Mouse (Mus musculus) heart, embryonic 12.5 days (tissue): ENCODE data around the gene Dusp27. TPM values are rescaled to one million over a fixed set of nuclear protein-coding genes. Genes with fewer than 3 reads are reported as not detected.

Experiments
- ATAC-seq: fragments of 200-750 bp; cut with Nextera tagmentation; 2 replicates; pipeline ENCODE4 v1.8.0; 2017; ENCODE audit warnings: moderate TSS enrichment, moderate library complexity; ENCODE audit not compliant: insufficient number of reproducible peaks, low FRiP score
- H3K27ac ChIP-seq: fragments of 300-500 bp; sonication (generic); 2 replicates; pipeline ENCODE4 v1.5.1; 2016; ENCODE audit warnings: mild to moderate bottlenecking, moderate library complexity; ENCODE audit not compliant: poor library complexity, severe bottlenecking
- H3K27me3 ChIP-seq: fragments of 300-500 bp; sonication (generic); replicated peaks from 2 replicates; pipeline ENCODE4 v1.6.1; 2016; ENCODE audit warnings: mild to moderate bottlenecking, moderate library complexity
- H3K36me3 ChIP-seq: fragments of 300-500 bp; sonication (generic); 2 replicates; pipeline ENCODE4 v1.6.1; 2016; ENCODE audit warnings: mild to moderate bottlenecking, moderate library complexity
- H3K4me1 ChIP-seq: fragments of 300-500 bp; sonication (generic); replicated peaks from 2 replicates; pipeline ENCODE4 v1.6.1; 2016; ENCODE audit warnings: mild to moderate bottlenecking
- H3K4me2 ChIP-seq: fragments of 300-500 bp; sonication (generic); 2 replicates; pipeline ENCODE4 v1.6.1; 2016; ENCODE audit warnings: mild to moderate bottlenecking, moderate library complexity
- H3K4me3 ChIP-seq: fragments of 300-500 bp; sonication (generic); 2 replicates; pipeline ENCODE4 v1.5.1; 2016; ENCODE audit warnings: mild to moderate bottlenecking
- H3K9ac ChIP-seq: fragments of 300-500 bp; sonication (generic); 2 replicates; pipeline ENCODE4 v1.6.1; 2016; ENCODE audit warnings: mild to moderate bottlenecking, moderate library complexity
- H3K9me3 ChIP-seq: fragments of 300-500 bp; sonication (generic); replicated peaks from 2 replicates; pipeline ENCODE4 v1.6.1; 2016; ENCODE audit warnings: mild to moderate bottlenecking, moderate library complexity
- WGBS: fragments of 180-500 bp; shearing (Covaris S2); methylation state at CpG from one replicate; pipeline ENCODE4 v1.1.7; 2016; 5-methylcytosine and 5-hydroxymethylcytosine counted together
- polyA plus RNA-seq: library from polyadenylated mRNA; unstranded; fragments of >200 nt; fragmentation: Nextera tagmentation; extraction: Ambion mirVana; gene quantifications from 2 replicates; pipeline ENCODE4 v1.2.1, GENCODE M21; 2016

Gene Dusp27
- polyA plus RNA-seq = 65.9 and 68.8 TPM in 2 replicates

- H3K27ac ChIP-seq = peak within 1 kb of the TSS; percentile 99
- peak within 1 kb of the TSS; percentile 73 for H3K4me2 ChIP-seq
- H3K4me1 ChIP-seq = peaks cover 70% of the 10 kb centered on the region
- peaks cover 3% of the 10 kb centered on the region; the same call in 1 of the 2 replicates for H3K9me3 ChIP-seq
- no peaks in the 10 kb centered on the region for H3K27me3 ChIP-seq
- peaks cover 19% of the 10 kb centered on the region for H3K36me3 ChIP-seq
- peak within 1 kb of the TSS; percentile 84 for H3K9ac ChIP-seq
- WGBS = 11% methylated on average over 4 of the region's 4 CpGs
- ATAC-seq = peak; percentile 49; the same call in 1 of the 2 replicates
- H3K4me3 ChIP-seq = peak within 1 kb of the TSS; percentile 58
These were observed at the start of gene Dusp27 for GRCm38 (mm10) chr1:166127719-166128118. Gene Dusp27 (minus strand): TSS chr1:166127922.

- no peak overlapping the region for H3K27ac ChIP-seq
- H3K9ac ChIP-seq = no peak overlapping the region
- no peak overlapping the region for H3K4me3 ChIP-seq
- no peaks in the 10 kb centered on the region for H3K36me3 ChIP-seq
- no peaks in the 10 kb centered on the region for H3K9me3 ChIP-seq
- ATAC-seq = no peak
- H3K27me3 ChIP-seq = 0 out of 2 replicates have a peak, but pooled peaks cover 6% of the 10 kb centered on the region
- WGBS = 76% methylated on average over 9 of the region's 9 CpGs
- H3K4me1 ChIP-seq = no peaks in the 10 kb centered on the region
- no peak overlapping the region for H3K4me2 ChIP-seq
These were observed 45.9 kb upstream of the Dusp27 start for GRCm38 (mm10) chr1:166173621-166174020.

- Histone ChIP-seq H3K4me1 (no peaks in the 10 kb centered on the region), H3K36me3 (no peaks in the 10 kb centered on the region), H3K4me3 (no peak overlapping the region), H3K9ac (no peak overlapping the region), H3K27ac (no peak overlapping the region), H3K9me3 (no peaks in the 10 kb centered on the region), H3K27me3 (0 out of 2 replicates have a peak, but pooled peaks cover 6% of the 10 kb centered on the region), H3K4me2 (no peak overlapping the region)
- 82% methylated on average over 3 of the region's 3 CpGs for WGBS
- ATAC-seq = no peak
These were observed 45.3 kb upstream of the Dusp27 start for GRCm38 (mm10) chr1:166172992-166173391.

GRCm38 (mm10) chr1:166170852-166171251 is 43.1 kb upstream of the Dusp27 start:
- Histone ChIP-seq H3K36me3 (no peaks in the 10 kb centered on the region), H3K4me1 (no peaks in the 10 kb centered on the region), H3K27ac (no peak overlapping the region), H3K9me3 (no peaks in the 10 kb centered on the region), H3K9ac (no peak overlapping the region), H3K4me3 (no peak overlapping the region), H3K27me3 (0 out of 2 replicates have a peak, but pooled peaks cover 6% of the 10 kb centered on the region), H3K4me2 (no peak overlapping the region)
- ATAC-seq = no peak
- WGBS = 88% methylated on average over 12 of the region's 12 CpGs

- WGBS = 83% methylated on average over 7 of the region's 7 CpGs
- no peaks in the 10 kb centered on the region for H3K36me3 ChIP-seq
- no peak overlapping the region for H3K4me2 ChIP-seq
- H3K4me1 ChIP-seq = no peaks in the 10 kb centered on the region
- no peak overlapping the region for H3K27ac ChIP-seq
- no peak overlapping the region for H3K9ac ChIP-seq
- no peaks in the 10 kb centered on the region for H3K9me3 ChIP-seq
- H3K27me3 ChIP-seq = 0 out of 2 replicates have a peak, but pooled peaks cover 6% of the 10 kb centered on the region
- ATAC-seq = no peak
- no peak overlapping the region for H3K4me3 ChIP-seq
These were observed 42.0 kb upstream of the Dusp27 start for GRCm38 (mm10) chr1:166169713-166170112.

GRCm38 (mm10) chr1:166168017-166168416 is 40.3 kb upstream of the Dusp27 start:
- WGBS = 90% methylated on average over 7 of the region's 7 CpGs
- 0 out of 2 replicates have a peak, but pooled peaks cover 6% of the 10 kb centered on the region for H3K27me3 ChIP-seq
- H3K9me3 ChIP-seq = no peaks in the 10 kb centered on the region
- no peak overlapping the region for H3K4me3 ChIP-seq
- H3K9ac ChIP-seq = no peak overlapping the region
- no peaks in the 10 kb centered on the region for H3K36me3 ChIP-seq
- no peak overlapping the region for H3K4me2 ChIP-seq
- ATAC-seq = no peak
- H3K27ac ChIP-seq = no peak overlapping the region
- H3K4me1 ChIP-seq = no peaks in the 10 kb centered on the region

GRCm38 (mm10) chr1:166167405-166167804 is 39.7 kb upstream of the Dusp27 start:
- Histone ChIP-seq H3K4me3 (no peak overlapping the region), H3K9ac (no peak overlapping the region), H3K27ac (no peak overlapping the region), H3K27me3 (0 out of 2 replicates have a peak, but pooled peaks cover 7% of the 10 kb centered on the region), H3K9me3 (no peaks in the 10 kb centered on the region), H3K4me2 (no peak overlapping the region), H3K36me3 (no peaks in the 10 kb centered on the region), H3K4me1 (no peaks in the 10 kb centered on the region)
- no peak for ATAC-seq
- WGBS = 81% methylated on average over 4 of the region's 4 CpGs

- 85% methylated on average over 9 of the region's 9 CpGs for WGBS
- Histone ChIP-seq H3K27ac (no peak overlapping the region), H3K9ac (no peak overlapping the region), H3K27me3 (peaks cover 9% of the 10 kb centered on the region), H3K9me3 (no peaks in the 10 kb centered on the region), H3K4me3 (no peak overlapping the region), H3K4me2 (no peak overlapping the region), H3K4me1 (0 out of 2 replicates have a peak, but pooled peaks cover 3% of the 10 kb centered on the region), H3K36me3 (no peaks in the 10 kb centered on the region)
- ATAC-seq = no peak
These were observed 37.4 kb upstream of the Dusp27 start for GRCm38 (mm10) chr1:166165159-166165558.

GRCm38 (mm10) chr1:166164580-166164979 is 36.9 kb upstream of the Dusp27 start:
- Histone ChIP-seq H3K9me3 (no peaks in the 10 kb centered on the region), H3K4me1 (0 out of 2 replicates have a peak, but pooled peaks cover 3% of the 10 kb centered on the region), H3K9ac (no peak overlapping the region), H3K27me3 (peaks cover 15% of the 10 kb centered on the region), H3K27ac (no peak overlapping the region), H3K4me3 (no peak overlapping the region), H3K36me3 (no peaks in the 10 kb centered on the region), H3K4me2 (no peak overlapping the region)
- WGBS = 86% methylated on average over 14 of the region's 14 CpGs
- no peak for ATAC-seq

- 16% methylated on average over 24 of the region's 24 CpGs for WGBS
- ATAC-seq = 0 out of 2 replicates have a peak, but pooled peaks have one; percentile 16
- peak overlapping the region; percentile 55 for H3K4me2 ChIP-seq
- H3K36me3 ChIP-seq = no peaks in the 10 kb centered on the region
- no peak overlapping the region for H3K27ac ChIP-seq
- H3K4me1 ChIP-seq = 0 out of 2 replicates have a peak, but pooled peaks cover 3% of the 10 kb centered on the region
- H3K9ac ChIP-seq = no peak overlapping the region
- H3K9me3 ChIP-seq = no peaks in the 10 kb centered on the region
- 0 out of 2 replicates have a peak overlapping the region, but pooled peaks have one; percentile 9 for H3K4me3 ChIP-seq
- H3K27me3 ChIP-seq = peaks cover 43% of the 10 kb centered on the region
These were observed 33.1 kb upstream of the Dusp27 start for GRCm38 (mm10) chr1:166160569-166161445.

- Histone ChIP-seq H3K36me3 (no peaks in the 10 kb centered on the region), H3K27ac (no peak overlapping the region), H3K4me2 (peak overlapping the region; percentile 55; the same call in 1 of the 2 replicates), H3K9me3 (no peaks in the 10 kb centered on the region), H3K4me3 (no peak overlapping the region), H3K9ac (no peak overlapping the region), H3K4me1 (0 out of 2 replicates have a peak, but pooled peaks cover 3% of the 10 kb centered on the region), H3K27me3 (peaks cover 50% of the 10 kb centered on the region)
- WGBS = 47% methylated on average over 5 of the region's 5 CpGs
- no peak for ATAC-seq
These were observed 32.4 kb upstream of the Dusp27 start for GRCm38 (mm10) chr1:166160111-166160510.
